Mouse (Mus musculus): ENCODE measurements at regions not wholly inside any gene's neighbourhood (a gene's known extent, or its start where the extent isn't known, plus 50 kb on each side); places are given as distances from the start of the nearest gene placed in this dataset.

DNA sequence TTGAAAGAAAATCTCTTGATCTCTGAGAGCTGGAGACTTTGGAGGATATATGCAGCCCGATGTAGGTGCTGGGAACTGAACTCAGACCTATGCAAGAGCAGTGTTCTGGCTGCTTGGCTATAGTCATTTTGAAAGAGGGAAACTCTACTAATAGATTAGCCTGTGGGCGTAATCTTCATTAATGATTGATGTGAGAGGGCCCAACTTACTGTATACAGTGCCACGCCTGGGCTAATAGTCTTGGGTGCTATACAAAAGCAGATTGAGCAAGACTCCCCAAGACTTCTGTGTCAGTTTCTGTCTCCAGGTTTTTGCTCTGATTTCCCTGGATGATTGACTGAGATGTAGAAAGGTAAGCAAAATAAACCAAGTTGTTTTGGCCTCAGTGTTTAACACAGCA, 781.7 kb upstream of the Tbl1xr1 start:
- Histone ChIP-seq H3K27ac (ENCODE audit: low read depth) (no peak overlapping the region), H3K9ac (replicated peaks; ENCODE audit: low read depth, low read length) (no peak overlapping the region), H3K4me1 (ENCODE audit: control insufficient read depth, insufficient read depth) (no peaks in the 10 kb centered on the region), H3K9me3 (replicated peaks; ENCODE audit: control insufficient read depth, low read length) (no peaks in the 10 kb centered on the region), H3K36me3 (replicated peaks; ENCODE audit: control insufficient read depth, insufficient read depth, low read length) (no peaks in the 10 kb centered on the region), H3K27me3 (ENCODE audit: control insufficient read depth, insufficient read depth, low read length) (no peaks in the 10 kb centered on the region), H3K4me2 (ENCODE audit: low read depth, low read length) (no peak overlapping the region), H3K4me3 (ENCODE audit: low read depth, low read length) (no peak overlapping the region)
- TF ChIP-seq CTCF (IDR thresholded peaks at IDR 0.05; ENCODE audit: low read depth) (no peak), EP300 (IDR thresholded peaks at IDR 0.05; ENCODE audit: low read depth) (no peak)
- no peak for ATAC-seq (ENCODE audit: insufficient read depth, low read depth)
- WGBS = 93% methylated on average over 3 of the region's 3 CpGs
- DNase-seq (ENCODE audit: low spot score) = no peak

GRCm38 (mm10) chr3:21296581-21297110, 779.8 kb upstream of the Tbl1xr1 start:
- no peaks in the 10 kb centered on the region for H3K4me1 ChIP-seq (ENCODE audit: control insufficient read depth, insufficient read depth)
- H3K4me3 ChIP-seq (ENCODE audit: low read depth, low read length) = no peak overlapping the region
- H3K9ac ChIP-seq (replicated peaks; ENCODE audit: low read depth, low read length) = no peak overlapping the region
- no peak overlapping the region for H3K27ac ChIP-seq (ENCODE audit: low read depth)
- ATAC-seq (ENCODE audit: insufficient read depth, low read depth) = no peak
- no peak for TF ChIP-seq CTCF (IDR thresholded peaks at IDR 0.05; ENCODE audit: low read depth)
- TF ChIP-seq EP300 (IDR thresholded peaks at IDR 0.05; ENCODE audit: low read depth) = no peak
- no peaks in the 10 kb centered on the region for H3K36me3 ChIP-seq (replicated peaks; ENCODE audit: control insufficient read depth, insufficient read depth, low read length)
- H3K4me2 ChIP-seq (ENCODE audit: low read depth, low read length) = no peak overlapping the region
- WGBS = 43% methylated on average over 1 of the region's 1 CpGs
- no peaks in the 10 kb centered on the region for H3K27me3 ChIP-seq (ENCODE audit: control insufficient read depth, insufficient read depth, low read length)
- no peaks in the 10 kb centered on the region for H3K9me3 ChIP-seq (replicated peaks; ENCODE audit: control insufficient read depth, low read length)
- DNase-seq (ENCODE audit: low spot score) = no peak

GRCm38 (mm10) chr3:21325329-21325896, 751.0 kb upstream of the Tbl1xr1 start:
- Histone ChIP-seq H3K9ac (replicated peaks; ENCODE audit: low read depth, low read length) (no peak overlapping the region), H3K4me3 (ENCODE audit: low read depth, low read length) (no peak overlapping the region), H3K27me3 (ENCODE audit: control insufficient read depth, insufficient read depth, low read length) (no peaks in the 10 kb centered on the region), H3K4me1 (ENCODE audit: control insufficient read depth, insufficient read depth) (no peaks in the 10 kb centered on the region), H3K27ac (ENCODE audit: low read depth) (no peak overlapping the region), H3K9me3 (replicated peaks; ENCODE audit: control insufficient read depth, low read length) (no peaks in the 10 kb centered on the region), H3K4me2 (ENCODE audit: low read depth, low read length) (no peak overlapping the region), H3K36me3 (replicated peaks; ENCODE audit: control insufficient read depth, insufficient read depth, low read length) (no peaks in the 10 kb centered on the region)
- WGBS = 62% methylated on average over 4 of the region's 4 CpGs
- DNase-seq (ENCODE audit: low spot score) (no peak), ATAC-seq (ENCODE audit: insufficient read depth, low read depth) (no peak)
- TF ChIP-seq CTCF (IDR thresholded peaks at IDR 0.05; ENCODE audit: low read depth) (no peak), EP300 (IDR thresholded peaks at IDR 0.05; ENCODE audit: low read depth) (no peak)

GRCm38 (mm10) chr3:21341916-21342315, 734.5 kb upstream of the Tbl1xr1 start:
- no peak for ATAC-seq (ENCODE audit: insufficient read depth, low read depth)
- H3K4me3 ChIP-seq (ENCODE audit: low read depth, low read length) = no peak overlapping the region
- TF ChIP-seq CTCF (IDR thresholded peaks at IDR 0.05; ENCODE audit: low read depth) (no peak), EP300 (IDR thresholded peaks at IDR 0.05; ENCODE audit: low read depth) (no peak)

GRCm38 (mm10) chr3:21343095-21343494, 733.4 kb upstream of the Tbl1xr1 start:
- DNase-seq (ENCODE audit: low spot score) (no peak), ATAC-seq (ENCODE audit: insufficient read depth, low read depth) (no peak)
- Histone ChIP-seq H3K36me3 (replicated peaks; ENCODE audit: control insufficient read depth, insufficient read depth, low read length) (no peaks in the 10 kb centered on the region), H3K9ac (replicated peaks; ENCODE audit: low read depth, low read length) (no peak overlapping the region), H3K27me3 (ENCODE audit: control insufficient read depth, insufficient read depth, low read length) (no peaks in the 10 kb centered on the region), H3K27ac (ENCODE audit: low read depth) (no peak overlapping the region), H3K4me2 (ENCODE audit: low read depth, low read length) (no peak overlapping the region), H3K9me3 (replicated peaks; ENCODE audit: control insufficient read depth, low read length) (no peaks in the 10 kb centered on the region), H3K4me3 (ENCODE audit: low read depth, low read length) (no peak overlapping the region), H3K4me1 (ENCODE audit: control insufficient read depth, insufficient read depth) (no peaks in the 10 kb centered on the region)
- TF ChIP-seq EP300 (IDR thresholded peaks at IDR 0.05; ENCODE audit: low read depth) (no peak), CTCF (IDR thresholded peaks at IDR 0.05; ENCODE audit: low read depth) (no peak)
- WGBS = 89% methylated on average over 1 of the region's 1 CpGs

More at GRCm38 (mm10) chr3:21341916-21342315, 734.5 kb upstream of the Tbl1xr1 start:
- Histone ChIP-seq H3K4me2 (ENCODE audit: low read depth, low read length) (no peak overlapping the region), H3K4me1 (ENCODE audit: control insufficient read depth, insufficient read depth) (no peaks in the 10 kb centered on the region), H3K27me3 (ENCODE audit: control insufficient read depth, insufficient read depth, low read length) (no peaks in the 10 kb centered on the region), H3K27ac (ENCODE audit: low read depth) (no peak overlapping the region), H3K9me3 (replicated peaks; ENCODE audit: control insufficient read depth, low read length) (no peaks in the 10 kb centered on the region), H3K36me3 (replicated peaks; ENCODE audit: control insufficient read depth, insufficient read depth, low read length) (no peaks in the 10 kb centered on the region), H3K9ac (replicated peaks; ENCODE audit: low read depth, low read length) (no peak overlapping the region)
- no peak for DNase-seq (ENCODE audit: low spot score)

DNA sequence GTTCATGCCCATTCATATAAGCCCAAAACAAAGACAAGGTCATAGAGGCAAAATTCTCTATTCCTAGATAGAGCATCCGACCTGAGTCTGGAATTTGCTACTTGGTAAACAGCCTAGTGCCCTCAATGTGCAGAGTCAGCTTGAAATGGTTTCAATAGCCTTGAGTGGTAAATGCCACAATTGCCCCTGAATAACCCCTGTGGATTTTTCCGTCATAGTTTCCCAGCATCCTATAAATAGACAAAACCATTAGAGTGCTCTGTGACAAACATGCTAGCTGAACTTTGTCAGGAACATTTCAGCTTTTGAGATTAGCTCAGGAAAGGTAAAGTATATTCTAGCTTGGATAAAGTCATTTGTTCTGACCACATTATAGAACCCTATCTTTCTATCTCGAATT, 727.0 kb upstream of the Tbl1xr1 start:
- TF ChIP-seq EP300 (IDR thresholded peaks at IDR 0.05; ENCODE audit: low read depth) = no peak
- TF ChIP-seq CTCF (IDR thresholded peaks at IDR 0.05; ENCODE audit: low read depth) = no peak
- no peaks in the 10 kb centered on the region for H3K9me3 ChIP-seq (replicated peaks; ENCODE audit: control insufficient read depth, low read length)
- peak; percentile 76 for DNase-seq (ENCODE audit: low spot score)
- H3K4me2 ChIP-seq (ENCODE audit: low read depth, low read length) = no peak overlapping the region
- H3K27me3 ChIP-seq (ENCODE audit: control insufficient read depth, insufficient read depth, low read length) = no peaks in the 10 kb centered on the region
- no peak overlapping the region for H3K4me3 ChIP-seq (ENCODE audit: low read depth, low read length)
- H3K36me3 ChIP-seq (replicated peaks; ENCODE audit: control insufficient read depth, insufficient read depth, low read length) = no peaks in the 10 kb centered on the region
- ATAC-seq (ENCODE audit: insufficient read depth, low read depth) = peak; percentile 85
- 32% methylated on average over 3 of the region's 3 CpGs for WGBS
- H3K9ac ChIP-seq (replicated peaks; ENCODE audit: low read depth, low read length) = no peak overlapping the region
- H3K4me1 ChIP-seq (ENCODE audit: control insufficient read depth, insufficient read depth) = peaks cover 10% of the 10 kb centered on the region; the same call in 1 of the 2 replicates
- H3K27ac ChIP-seq (ENCODE audit: low read depth) = peak overlapping the region; percentile 47

Measured in heart, postnatal 0 days (tissue).